Mouse (Mus musculus) G1E (cell line): Measurements from ENCODE around the gene Apol6. TPM values are rescaled to one million over a fixed set of nuclear protein-coding genes. Genes with fewer than 3 reads are reported as not detected.

Source experiments
- ATAC-seq: 2 replicates; pipeline ENCODE4 v1.8.0; 2016; ENCODE audit warnings: mild to moderate bottlenecking; ENCODE audit not compliant: insufficient number of reproducible peaks, poor library complexity, low FRiP score, severe bottlenecking; ENCODE audit errors: extremely low read depth
- DNase-seq: peaks from one replicate; pipeline ENCODE4 v3.0.0; 2012; ENCODE audit warnings: low spot score
- H3K27me3 ChIP-seq: 2 replicates; pipeline ENCODE4 v1.6.1; 2012; ENCODE audit warnings: mild to moderate bottlenecking, low read length, inconsistent platforms; ENCODE audit not compliant: insufficient read depth
- H3K36me3 ChIP-seq: replicated peaks from 2 replicates; pipeline ENCODE3; 2012; ENCODE audit warnings: mild to moderate bottlenecking, inconsistent platforms
- H3K4me1 ChIP-seq: 2 replicates; pipeline ENCODE4 v1.6.1; 2012; ENCODE audit warnings: low read depth, low read length, inconsistent platforms, mixed read lengths; ENCODE audit not compliant: insufficient read depth
- H3K4me3 ChIP-seq: 2 replicates; pipeline ENCODE4 v1.5.1; 2012; ENCODE audit warnings: low read depth, mild to moderate bottlenecking, inconsistent platforms, low read length, moderate library complexity, mixed read lengths
- H3K9me3 ChIP-seq: replicated peaks from 2 replicates; pipeline ENCODE4 v1.6.1; 2012; ENCODE audit warnings: inconsistent platforms
- CTCF ChIP-seq: IDR thresholded peaks from 2 replicates; pipeline ENCODE4 v1.5.1; 2012; ENCODE audit warnings: low read depth, low read length, inconsistent platforms, mixed read lengths
- GATA1 ChIP-seq: IDR thresholded peaks from 2 replicates; pipeline ENCODE4 v1.6.1; 2012; ENCODE audit warnings: borderline replicate concordance, low read length, inconsistent platforms, mixed read lengths
- GATA2 ChIP-seq: IDR thresholded peaks from 2 replicates; pipeline ENCODE4 v1.6.1; 2012; ENCODE audit warnings: low read depth, low read length, inconsistent platforms, borderline replicate concordance
- POLR2AphosphoS5 ChIP-seq: IDR thresholded peaks from 2 replicates; pipeline ENCODE4 v1.6.1; 2012; ENCODE audit warnings: low read depth, low read length, inconsistent platforms; ENCODE audit not compliant: insufficient replicate concordance
- TAL1 ChIP-seq: conservative IDR thresholded peaks from 2 replicates; pipeline ENCODE4 v1.6.1; 2012; ENCODE audit warnings: low read depth, low read length, inconsistent platforms, mixed read lengths
- polyA plus RNA-seq: library from polyadenylated mRNA; stranded (reverse); fragments of >175 nt; gene quantifications from 2 replicates; pipeline ENCODE4 v1.2.3, GENCODE M21; 2012
- total RNA-seq, 2 experiments: library from RNA; stranded (forward) in 1 of 2; stranded (reverse) in 1 of 2; fragments of 200-1000 nt in 1 of 2; fragments of >200 nt in 1 of 2; fragmentation: Nextera tagmentation in 1 of 2; gene quantifications; 2 replicates each; pipeline ENCODE4 v1.2.3; 2014 to 2017

Gene Apol6
- total RNA-seq (2014; fragmentation: Nextera tagmentation) (not detected in 2 replicates), total RNA-seq (2017) (0.12 and 0.22 TPM in 2 replicates), polyA plus RNA-seq (not detected in 2 replicates)

- H3K36me3 ChIP-seq, result no peaks in the 10 kb centered on the region
- no peak for TF ChIP-seq POLR2AphosphoS5
- TF ChIP-seq GATA1, result no peak
- no peak for TF ChIP-seq CTCF
- TF ChIP-seq GATA2, result no peak
- TF ChIP-seq TAL1, result no peak
- DNase-seq (no peak), ATAC-seq (no peak)
- peaks cover 33% of the 10 kb centered on the region for H3K27me3 ChIP-seq
- H3K9me3 ChIP-seq, result no peaks in the 10 kb centered on the region
- H3K4me3 ChIP-seq, result no peak within 1 kb of the TSS
- H3K4me1 ChIP-seq, result peaks cover 10% of the 10 kb centered on the region
These were observed at the start of gene Apol6 for GRCm38 (mm10) chr15:77044597-77045320. Apol6 (plus strand) TSS chr15:77044729.

- no peak for ATAC-seq
- Histone ChIP-seq H3K9me3 (peaks cover 15% of the 10 kb centered on the region), H3K27me3 (peaks cover 6% of the 10 kb centered on the region; the same call in 1 of the 2 replicates), H3K4me3 (no peak overlapping the region), H3K36me3 (no peaks in the 10 kb centered on the region), H3K4me1 (no peaks in the 10 kb centered on the region)
- TF ChIP-seq POLR2AphosphoS5 (no peak), CTCF (no peak), GATA1 (no peak), TAL1 (no peak), GATA2 (no peak)
- DNase-seq, result no peak
These were observed 46.5 kb upstream of the Apol6 start for GRCm38 (mm10) chr15:76998048-76998447.

- ATAC-seq, result no peak
- H3K9me3 ChIP-seq, result peaks cover 15% of the 10 kb centered on the region
- DNase-seq, result no peak
- H3K4me3 ChIP-seq, result no peak overlapping the region
- TF ChIP-seq CTCF, result no peak
- TF ChIP-seq TAL1, result no peak
- no peak for TF ChIP-seq POLR2AphosphoS5
- TF ChIP-seq GATA1, result no peak
- TF ChIP-seq GATA2, result no peak
- H3K36me3 ChIP-seq, result no peaks in the 10 kb centered on the region
- H3K27me3 ChIP-seq, result peaks cover 6% of the 10 kb centered on the region; the same call in 1 of the 2 replicates
- no peaks in the 10 kb centered on the region for H3K4me1 ChIP-seq
These were observed 45.5 kb upstream of the Apol6 start for GRCm38 (mm10) chr15:76998878-76999588.

- H3K9me3 ChIP-seq, result peaks cover 15% of the 10 kb centered on the region
- no peaks in the 10 kb centered on the region for H3K36me3 ChIP-seq
- no peaks in the 10 kb centered on the region for H3K4me1 ChIP-seq
- no peak for DNase-seq
- TF ChIP-seq GATA2 (no peak), CTCF (no peak), POLR2AphosphoS5 (no peak)
- H3K27me3 ChIP-seq, result peaks cover 9% of the 10 kb centered on the region; the same call in 1 of the 2 replicates
- no peak overlapping the region for H3K4me3 ChIP-seq
- no peak for ATAC-seq
These were observed 41.2 kb upstream of the Apol6 start for GRCm38 (mm10) chr15:77003173-77003867.

- no peaks in the 10 kb centered on the region for H3K36me3 ChIP-seq
- ATAC-seq (no peak), DNase-seq (peak; percentile 8)
- TF ChIP-seq GATA1, result no peak
- no peak for TF ChIP-seq CTCF
- no peak for TF ChIP-seq TAL1
- no peak for TF ChIP-seq POLR2AphosphoS5
- no peak for TF ChIP-seq GATA2
- H3K27me3 ChIP-seq, result peaks cover 8% of the 10 kb centered on the region; the same call in 1 of the 2 replicates
- H3K4me1 ChIP-seq, result no peaks in the 10 kb centered on the region
- H3K4me3 ChIP-seq, result no peak overlapping the region
- peaks cover 15% of the 10 kb centered on the region for H3K9me3 ChIP-seq
These were observed 40.7 kb upstream of the Apol6 start for GRCm38 (mm10) chr15:77003868-77004215.

- no peak overlapping the region for H3K4me3 ChIP-seq
- peaks cover 8% of the 10 kb centered on the region; the same call in 1 of the 2 replicates for H3K27me3 ChIP-seq
- DNase-seq (no peak), ATAC-seq (no peak)
- no peak for TF ChIP-seq POLR2AphosphoS5
- H3K36me3 ChIP-seq, result no peaks in the 10 kb centered on the region
- no peaks in the 10 kb centered on the region for H3K4me1 ChIP-seq
- H3K9me3 ChIP-seq, result no peaks in the 10 kb centered on the region
These were observed 35.7 kb upstream of the Apol6 start for GRCm38 (mm10) chr15:77008851-77009250.
